8 mouse cellular contexts compared by ENCODE assay signal in genomic region chr15:78325671-78326339, GRCm38 (mm10). TPM values are rescaled to one million over a fixed set of nuclear protein-coding genes. Genes with fewer than 3 reads are reported as not detected.
DNase-seq lines count a peak whose midpoint lies in the region; ATAC-seq and TF ChIP-seq lines count a peak whose summit lies in the region.

TSS of gene Csf2rb (plus strand) at chr15:78325752.

- ATAC-seq in heart, embryonic 11.5 days (replicated peaks; ENCODE audit: insufficient number of reproducible peaks, low FRiP score, low TSS enrichment): no peak
- no peak for ATAC-seq in liver, embryonic 15.5 days (ENCODE audit: insufficient read depth)

- 0 out of 2 replicates have a peak within 1 kb of the TSS, but pooled peaks have one; percentile 8 for H3K4me3 ChIP-seq in heart, embryonic 11.5 days (ENCODE audit: low read depth, low read length)
- peak within 1 kb of the TSS; percentile 79 for H3K4me3 ChIP-seq in bone marrow, adult 2 months (replicated peaks; ENCODE audit: control insufficient read depth, low read depth, low read length)
- peak within 1 kb of the TSS; percentile 42 for H3K4me3 ChIP-seq in liver, embryonic 15.5 days (replicated peaks)
- no peak within 1 kb of the TSS for H3K4me3 ChIP-seq in olfactory bulb, adult 2 months (ENCODE audit: insufficient read depth, low read depth, low read length)

- H3K9ac ChIP-seq in heart, embryonic 11.5 days (ENCODE audit: low read depth, low read length): peak within 1 kb of the TSS; percentile 52
- H3K9ac ChIP-seq in liver, embryonic 15.5 days: no peak within 1 kb of the TSS

- H3K27me3 ChIP-seq in heart, embryonic 11.5 days (ENCODE audit: control insufficient read depth, insufficient read depth, low read length): no peaks in the 10 kb centered on the region
- peaks cover 3% of the 10 kb centered on the region; the same call in 1 of the 2 replicates for H3K27me3 ChIP-seq in liver, embryonic 15.5 days

- WGBS in heart, embryonic 11.5 days (ENCODE audit: insufficient replicate concordance): 53% methylated on average over 11 of the region's 11 CpGs
- WGBS in bone marrow, adult 2 months: 8% methylated on average over 11 of the region's 11 CpGs
- 21% methylated on average over 11 of the region's 11 CpGs for WGBS in liver, embryonic 15.5 days (ENCODE audit: insufficient replicate concordance)
- 87% methylated on average over 11 of the region's 11 CpGs for WGBS in olfactory bulb, adult 2 months

- no peak for DNase-seq in heart, postnatal 4 days
- DNase-seq in retina, postnatal 1 day: no peak
- DNase-seq in gastrocnemius, adult 18-20 months (ENCODE audit: low spot score): no peak
- DNase-seq in cerebellum, postnatal 36 days: no peak

- H3K4me2 ChIP-seq in heart, embryonic 11.5 days: peak within 1 kb of the TSS; percentile 16
- H3K4me2 ChIP-seq in liver, embryonic 15.5 days: peak within 1 kb of the TSS; percentile 35; the same call in 1 of the 2 replicates

- TF ChIP-seq POLR2A in bone marrow, adult 2 months (IDR thresholded peaks at IDR 0.05; ENCODE audit: borderline replicate concordance, control insufficient read depth, low read depth, low read length): peak; percentile 66; the same call in 1 of the 2 replicates
- TF ChIP-seq POLR2A in olfactory bulb, adult 2 months (IDR thresholded peaks at IDR 0.05; ENCODE audit: insufficient read depth, low read depth, low read length): no peak

- TF ChIP-seq CTCF in bone marrow, adult 2 months (IDR thresholded peaks at IDR 0.05; ENCODE audit: control insufficient read depth, insufficient read depth, low read length): no peak
- TF ChIP-seq CTCF in olfactory bulb, adult 2 months (IDR thresholded peaks at IDR 0.05; ENCODE audit: insufficient read depth, low read depth, low read length): no peak

- no peaks in the 10 kb centered on the region for H3K4me1 ChIP-seq in heart, embryonic 11.5 days (ENCODE audit: control insufficient read depth, insufficient read depth, low read length)
- peaks cover 9% of the 10 kb centered on the region; the same call in 1 of the 2 replicates for H3K4me1 ChIP-seq in bone marrow, adult 2 months (ENCODE audit: control insufficient read depth, insufficient read depth, low read length)
- peaks cover 16% of the 10 kb centered on the region; the same call in 1 of the 2 replicates for H3K4me1 ChIP-seq in liver, embryonic 15.5 days (replicated peaks)
- peaks cover 3% of the 10 kb centered on the region; the same call in 1 of the 2 replicates for H3K4me1 ChIP-seq in olfactory bulb, adult 2 months (ENCODE audit: control insufficient read depth, insufficient read depth, low read length)

- no peak within 1 kb of the TSS for H3K27ac ChIP-seq in heart, embryonic 11.5 days (ENCODE audit: low read depth, low read length)
- peak within 1 kb of the TSS; percentile 81 for H3K27ac ChIP-seq in bone marrow, adult 2 months (ENCODE audit: control insufficient read depth, insufficient read depth, low read depth, low read length, poor library complexity)
- H3K27ac ChIP-seq in liver, embryonic 15.5 days (replicated peaks): peak within 1 kb of the TSS; percentile 61
- no peak within 1 kb of the TSS for H3K27ac ChIP-seq in olfactory bulb, adult 2 months (ENCODE audit: insufficient read depth, low read depth, low read length)

- H3K36me3 ChIP-seq in heart, embryonic 11.5 days (ENCODE audit: control insufficient read depth, insufficient read depth, low read length): no peaks in the 10 kb centered on the region
- H3K36me3 ChIP-seq in liver, embryonic 15.5 days (replicated peaks): no peaks in the 10 kb centered on the region

- no peaks in the 10 kb centered on the region for H3K9me3 ChIP-seq in heart, embryonic 11.5 days (replicated peaks; ENCODE audit: control insufficient read depth, low read length)
- H3K9me3 ChIP-seq in liver, embryonic 15.5 days (replicated peaks): no peaks in the 10 kb centered on the region

RNA-seq across cellular contexts. Expression of gene Csf2rb, which starts in this region (rescaled TPM):
- polyA plus RNA-seq in heart, embryonic 11.5 days (2014; fragmentation: Nextera tagmentation; extraction: Ambion mirVana): 6.5 and 6.6 TPM in 2 replicates
- total RNA-seq in heart, postnatal 4 days (2021): 1 to 10 TPM; 1.6 to 2.0 TPM
- polyA plus RNA-seq in bone marrow, adult 2 months (2011; ENCODE audit: insufficient read depth, insufficient read length, low replicate concordance, missing spikeins): 7.9 and 28.6 TPM in 2 replicates
- 7.2 and 7.4 TPM in 2 replicates for polyA plus RNA-seq in liver, embryonic 15.5 days (2015; fragmentation: Nextera tagmentation; extraction: Ambion mirVana)
- polyA plus RNA-seq in olfactory bulb, adult 2 months (2012; ENCODE audit: insufficient read depth, insufficient read length, low replicate concordance, missing spikeins): not detected in 2 replicates
- 1 to 10 TPM; 1.6 to 1.7 TPM for total RNA-seq in gastrocnemius, adult 18-20 months (2021)

Comparison
In these comparisons a context has a peak if more than half of its experiments do, and no peak if none do; other contexts are left out.
1. H3K27ac ChIP-seq: peak in bone marrow, adult 2 months (single experiment) and liver, embryonic 15.5 days (single experiment); none in heart, embryonic 11.5 days (single experiment) and olfactory bulb, adult 2 months (single experiment).